Mouse (Mus musculus) granulocyte monocyte progenitor cell, adult 5-6 weeks (primary cell): Measurements from ENCODE around the gene Tnxb. TPM values are rescaled to one million over a fixed set of nuclear protein-coding genes. Genes with fewer than 3 reads are reported as not detected.

ENCODE experiments used
- ATAC-seq: replicated peaks from 2 replicates; pipeline ENCODE4 v1.8.0; 2016; ENCODE audit warnings: mild to moderate bottlenecking, moderate TSS enrichment, inconsistent platforms; ENCODE audit not compliant: poor library complexity, severe bottlenecking
- total RNA-seq, 2 experiments: library from RNA; stranded (forward) in 1 of 2; stranded (reverse) in 1 of 2; fragments of 200-712, 200-1000 nt in 1 of 2; fragments of >200 nt in 1 of 2; fragmentation: Nextera tagmentation in 1 of 2; gene quantifications; 2 replicates each; pipeline ENCODE4 v1.2.3; 2014 to 2017

Tnxb gene
- total RNA-seq, 2 experiments from 2014 or later: not detected

GRCm38 (mm10) chr17:34658145-34658544 lies 12.2 kb upstream of the Tnxb start:
- ATAC-seq: no peak

- ATAC-seq: no peak
Observed at GRCm38 (mm10) chr17:34658591-34658990, 11.7 kb upstream of the Tnxb start.

- no peak for ATAC-seq
Observed at GRCm38 (mm10) chr17:34659181-34659896, 11.0 kb upstream of the Tnxb start.

GRCm38 (mm10) chr17:34659897-34660214 lies 10.5 kb upstream of the Tnxb start:
- no peak for ATAC-seq

GRCm38 (mm10) chr17:34660259-34660820 lies 10.0 kb upstream of the Tnxb start:
- ATAC-seq: no peak

GRCm38 (mm10) chr17:34661121-34661591 lies 9.2 kb upstream of the Tnxb start:
- ATAC-seq: no peak; the same call in 1 of the 2 replicates

- no peak for ATAC-seq
Observed at GRCm38 (mm10) chr17:34662468-34662867, 7.9 kb upstream of the Tnxb start.

GRCm38 (mm10) chr17:34662978-34663377 lies 7.4 kb upstream of the Tnxb start:
- ATAC-seq: no peak

- ATAC-seq: no peak
Observed at GRCm38 (mm10) chr17:34663558-34663957, 6.8 kb upstream of the Tnxb start.

GRCm38 (mm10) chr17:34664472-34664871 lies 5.9 kb upstream of the Tnxb start:
- ATAC-seq: no peak

- peak; percentile 27 for ATAC-seq
Observed at GRCm38 (mm10) chr17:34671151-34672066, 1.1 kb downstream of the Tnxb start.

- no peak for ATAC-seq
Observed at GRCm38 (mm10) chr17:34672246-34672792, 2.0 kb downstream of the Tnxb start.

GRCm38 (mm10) chr17:34673139-34673538 lies 2.8 kb downstream of the Tnxb start:
- ATAC-seq: no peak

- no peak for ATAC-seq
Observed at GRCm38 (mm10) chr17:34674524-34675204, 4.3 kb downstream of the Tnxb start.

- ATAC-seq: no peak
Observed at GRCm38 (mm10) chr17:34675205-34676092, 5.1 kb downstream of the Tnxb start.

- no peak for ATAC-seq
Observed at GRCm38 (mm10) chr17:34676093-34676460, 5.7 kb downstream of the Tnxb start.

- no peak for ATAC-seq
Observed at GRCm38 (mm10) chr17:34676671-34677070, 6.3 kb downstream of the Tnxb start.

GRCm38 (mm10) chr17:34680191-34680590 lies 9.9 kb downstream of the Tnxb start:
- no peak for ATAC-seq

GRCm38 (mm10) chr17:34680621-34681020 lies 10.3 kb downstream of the Tnxb start:
- ATAC-seq: no peak
